Mouse (Mus musculus): ENCODE data around the gene Ankra2.

Gene Ankra2

DNA sequence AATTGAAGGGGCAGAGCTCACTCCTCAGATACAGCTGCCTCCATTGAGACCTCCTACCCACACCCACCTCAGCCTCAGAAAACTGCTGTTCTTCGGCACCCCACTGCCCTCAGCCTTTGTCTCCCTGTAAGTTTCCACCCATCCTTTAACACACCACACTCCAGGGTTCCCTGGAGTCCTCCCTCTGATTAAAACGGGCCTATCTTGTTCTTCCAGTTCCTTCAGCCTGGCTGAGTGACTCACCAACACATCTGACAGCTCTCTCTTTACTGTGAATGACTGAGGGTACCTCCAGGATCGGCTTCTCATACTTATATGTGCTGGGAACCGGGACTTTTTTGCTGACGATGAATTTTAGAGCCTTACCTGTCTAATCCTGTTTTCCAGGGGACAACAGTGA is 33.2 kb downstream of the Ankra2 start:
- no peak for DNase-seq (ENCODE audit: low spot score)

GRCm38 (mm10) chr13:98297883-98298482 is 35.1 kb downstream of the Ankra2 start:
- DNase-seq (ENCODE audit: low spot score) = no peak

DNA sequence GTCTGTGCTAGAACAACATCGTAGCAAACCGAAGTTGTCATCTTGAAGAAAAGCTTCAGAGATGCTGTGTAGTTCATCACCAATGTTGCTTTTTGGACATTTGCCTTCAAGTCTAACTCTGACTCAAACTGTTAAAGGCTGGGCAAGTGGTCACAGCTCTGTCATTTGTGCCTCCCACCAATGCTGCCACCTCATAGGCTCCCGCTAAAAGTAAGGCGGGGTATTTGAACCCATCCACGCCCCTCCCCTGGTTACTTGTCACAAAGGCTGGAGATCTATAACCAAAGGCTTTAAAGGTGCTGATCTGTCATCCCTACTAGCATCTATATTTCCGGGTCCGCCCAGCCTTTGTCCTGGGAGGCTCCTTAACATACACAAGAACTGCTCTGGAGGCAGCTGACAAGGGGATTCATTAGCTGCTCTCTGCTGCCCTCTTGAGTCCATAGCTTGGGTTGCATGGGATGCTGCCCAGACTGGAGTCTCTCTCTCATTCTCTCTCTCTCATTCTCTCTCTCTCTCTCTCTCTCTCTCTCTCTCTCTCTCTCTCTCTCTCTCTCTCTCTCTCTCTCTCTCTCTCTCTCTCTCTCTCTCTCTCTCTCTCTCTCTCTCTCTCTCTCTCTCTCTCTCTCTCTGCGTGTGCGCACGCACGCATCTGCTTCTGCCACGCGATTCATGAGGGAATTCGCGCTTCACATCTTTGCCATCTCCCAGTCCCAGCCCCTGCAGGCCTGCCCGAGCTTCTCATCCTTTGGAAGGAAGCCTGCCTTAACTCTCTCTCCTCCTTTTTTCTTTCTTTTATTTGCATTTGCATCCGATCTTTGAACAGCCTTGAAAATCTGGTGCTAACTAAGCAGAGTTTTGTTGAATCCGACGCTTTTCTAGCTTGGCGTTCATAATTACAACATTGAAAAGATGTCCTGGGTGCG is 36.2 kb downstream of the Ankra2 start:
- DNase-seq (ENCODE audit: low spot score) = peak; percentile 74

- no peak for DNase-seq (ENCODE audit: low spot score)
Observed at GRCm38 (mm10) chr13:98305257-98305656, 42.4 kb downstream of the Ankra2 start.

DNA sequence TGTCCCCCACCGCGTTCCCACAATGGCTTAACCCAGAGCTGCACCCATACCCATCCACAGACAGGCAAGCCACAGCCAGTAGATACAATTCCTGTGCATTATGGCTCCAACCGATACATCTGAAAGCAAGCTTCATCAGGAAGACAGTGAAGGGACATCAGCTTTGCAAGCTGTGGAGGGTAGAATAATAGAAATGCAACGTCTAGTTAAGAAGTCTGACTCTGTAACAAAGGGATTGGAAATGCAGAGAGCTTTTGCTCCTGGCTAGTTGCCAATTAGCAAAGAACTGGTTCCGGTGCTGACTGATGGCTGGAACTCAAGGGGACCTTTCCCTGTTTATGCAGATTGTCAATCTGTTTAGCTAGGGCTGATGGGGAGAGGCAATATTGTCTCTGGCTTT is 43.5 kb downstream of the Ankra2 start:
- DNase-seq (ENCODE audit: low spot score) = no peak

DNA sequence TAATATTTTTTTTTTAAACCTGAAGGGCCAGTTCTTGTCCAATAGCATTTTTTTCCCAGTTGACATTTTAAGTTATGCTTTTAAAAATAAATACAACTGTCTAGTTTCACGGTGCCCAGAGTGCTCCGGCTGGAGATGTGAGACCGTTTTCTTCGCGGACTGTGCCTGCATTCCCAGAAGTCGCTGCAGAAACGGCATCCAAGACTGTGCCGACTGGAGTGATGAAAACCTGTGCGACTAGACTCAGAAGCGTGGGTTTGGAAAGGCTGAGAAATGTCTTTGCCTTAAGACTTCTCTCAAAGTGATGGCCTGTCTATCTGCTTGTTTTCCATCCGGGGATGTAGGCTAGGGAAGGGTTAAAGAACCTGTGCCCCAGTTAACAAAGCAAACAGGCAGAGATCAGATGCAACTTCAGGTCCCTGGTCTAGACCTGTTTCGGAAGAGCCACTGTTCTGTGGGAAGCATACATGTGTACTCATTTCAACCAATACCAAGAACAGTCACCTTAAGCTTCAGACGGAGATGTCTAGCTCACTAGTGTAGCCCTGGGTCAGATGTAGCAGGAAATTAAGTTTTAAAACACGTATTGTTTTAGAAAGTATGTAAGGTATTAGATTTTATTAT is 44.1 kb downstream of the Ankra2 start:
- no peak for DNase-seq (ENCODE audit: low spot score)

- DNase-seq (ENCODE audit: low spot score) = no peak
Observed at GRCm38 (mm10) chr13:98308004-98308403, 45.1 kb downstream of the Ankra2 start.

DNA sequence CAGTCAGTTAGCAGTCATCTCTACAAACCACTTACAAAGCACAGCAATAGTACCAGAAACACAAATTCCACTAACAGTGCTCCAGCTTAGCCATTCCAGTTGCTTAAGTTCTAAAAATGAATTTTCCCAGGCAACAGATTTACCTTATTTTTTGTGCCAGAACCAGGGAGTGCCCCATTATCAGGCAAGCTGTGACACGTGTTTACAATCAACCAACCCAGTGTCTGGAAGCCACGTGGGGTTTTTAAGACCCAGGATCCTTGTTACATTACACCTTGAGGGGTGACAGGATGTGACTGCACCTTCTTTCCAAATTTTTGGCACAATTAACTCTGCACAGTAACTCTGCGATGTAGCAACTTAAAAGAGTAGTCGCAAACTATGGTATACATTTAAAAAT is 45.9 kb downstream of the Ankra2 start:
- no peak for DNase-seq (ENCODE audit: low spot score)

- no peak for DNase-seq (ENCODE audit: low spot score)
Observed at GRCm38 (mm10) chr13:98311597-98311996, 48.7 kb downstream of the Ankra2 start.

GRCm38 (mm10) chr13:98313631-98314030 is 50.8 kb downstream of the Ankra2 start:
- DNase-seq (ENCODE audit: low spot score) = no peak

- no peak for DNase-seq (ENCODE audit: low spot score)
Observed at GRCm38 (mm10) chr13:98315124-98315523, 52.2 kb downstream of the Ankra2 start.

- no peak for DNase-seq (ENCODE audit: low spot score)
Observed at GRCm38 (mm10) chr13:98316140-98316479, 53.2 kb downstream of the Ankra2 start.

GRCm38 (mm10) chr13:98316480-98317245 is 53.8 kb downstream of the Ankra2 start, which contains the start of gene Btf3:
Btf3 (minus strand) TSS chr13:98317006.
- DNase-seq (ENCODE audit: low spot score) = peak; percentile 93

GRCm38 (mm10) chr13:98317246-98317677 is 54.4 kb downstream of the Ankra2 start:
- DNase-seq (ENCODE audit: low spot score) = no peak

GRCm38 (mm10) chr13:98317911-98318310 is 55.0 kb downstream of the Ankra2 start:
- DNase-seq (ENCODE audit: low spot score) = no peak
